Mouse (Mus musculus) ES-Bruce4 (cell line): ENCODE measurements around the gene Sept11.

ENCODE experiments used
- CTCF ChIP-seq: IDR thresholded peaks from one replicate; pipeline ENCODE4 v1.8.1; 2011; ENCODE audit warnings: low read depth, low read length
- POLR2A ChIP-seq: IDR thresholded peaks from one replicate; pipeline ENCODE4 v1.8.1; 2011; ENCODE audit warnings: low read length; ENCODE audit not compliant: insufficient read depth

- TF ChIP-seq CTCF (no peak), POLR2A (no peak)
These were observed 113.7 kb downstream of the Sept11 start for GRCm38 (mm10) chr5:93207006-93207348.
